Mouse (Mus musculus) limb, embryonic 12.5 days (tissue): ENCODE results near the gene Sh3glb1. TPM values are rescaled to one million over a fixed set of nuclear protein-coding genes. Genes with fewer than 3 reads are reported as not detected.
"Not testable (repeated sequence)": the region's sequence is repeated elsewhere in the genome, so short reads cannot be mapped to it uniquely, and the experiment has no call there.

ENCODE experiments used
- ATAC-seq: fragments of 200-750 bp; cut with Nextera tagmentation; 2 replicates; pipeline ENCODE4 v1.8.0; 2017; ENCODE audit warnings: low read depth, moderate TSS enrichment; ENCODE audit not compliant: insufficient number of reproducible peaks, insufficient read depth, low FRiP score, low TSS enrichment
- H3K27ac ChIP-seq: fragments of 300-500 bp; sonication (generic); 2 replicates; pipeline ENCODE4 v1.5.1; 2016; ENCODE audit warnings: mild to moderate bottlenecking, moderate library complexity
- H3K27me3 ChIP-seq: fragments of 300-500 bp; sonication (generic); 2 replicates; pipeline ENCODE4 v1.6.1; 2016; ENCODE audit warnings: mild to moderate bottlenecking, moderate library complexity
- H3K36me3 ChIP-seq: fragments of 300-500 bp; sonication (generic); 2 replicates; pipeline ENCODE4 v1.6.1; 2016; ENCODE audit warnings: mild to moderate bottlenecking, moderate library complexity
- H3K4me1 ChIP-seq: fragments of 300-500 bp; sonication (generic); replicated peaks from 2 replicates; pipeline ENCODE4 v1.6.1; 2016
- H3K4me2 ChIP-seq: fragments of 300-500 bp; sonication (generic); 2 replicates; pipeline ENCODE4 v1.6.1; 2016; ENCODE audit warnings: mild to moderate bottlenecking, moderate library complexity
- H3K4me3 ChIP-seq: fragments of 300-500 bp; sonication (generic); replicated peaks from 2 replicates; pipeline ENCODE4 v1.5.1; 2016; ENCODE audit warnings: mild to moderate bottlenecking
- H3K9ac ChIP-seq: fragments of 300-500 bp; sonication (generic); replicated peaks from 2 replicates; pipeline ENCODE4 v1.6.1; 2016; ENCODE audit warnings: mild to moderate bottlenecking, moderate library complexity
- H3K9me3 ChIP-seq: fragments of 300-500 bp; sonication (generic); 2 replicates; pipeline ENCODE4 v1.6.1; 2016; ENCODE audit warnings: mild to moderate bottlenecking, moderate library complexity
- WGBS: fragments of 180-500 bp; shearing (Covaris S2); methylation state at CpG from one replicate; pipeline ENCODE4 v1.1.7; 2016; 5-methylcytosine and 5-hydroxymethylcytosine counted together
- polyA plus RNA-seq: library from polyadenylated mRNA; unstranded; fragments of >200 nt; fragmentation: Nextera tagmentation; extraction: Ambion mirVana; gene quantifications from 2 replicates; pipeline ENCODE4 v1.2.1, GENCODE M21; 2016

Gene Sh3glb1
- polyA plus RNA-seq, 1 experiment from 2014 or later, result 101 TPM

DNA sequence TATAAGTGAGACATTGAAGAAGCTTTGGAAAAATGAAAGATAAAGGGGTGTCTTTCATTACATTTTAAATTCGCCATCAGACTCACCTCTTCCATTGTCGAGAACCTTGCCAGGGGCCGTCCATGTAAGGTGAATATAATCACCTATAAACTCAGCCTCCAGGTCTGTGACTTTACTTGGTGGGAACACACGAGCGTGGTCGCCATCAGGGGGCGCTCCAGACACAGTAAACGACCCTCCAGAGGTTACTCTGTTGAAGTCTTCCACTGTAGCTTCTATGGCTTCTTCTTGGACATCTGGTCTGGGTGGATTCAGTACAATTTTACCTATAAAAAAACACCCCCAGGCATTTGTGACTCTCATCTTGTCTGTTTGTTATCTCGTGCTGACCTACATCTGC, 16.7 kb upstream of the Sh3glb1 start:
- no peak for ATAC-seq
- Histone ChIP-seq H3K36me3 (no peaks in the 10 kb centered on the region), H3K27ac (no peak overlapping the region), H3K9ac (no peak overlapping the region), H3K4me1 (no peaks in the 10 kb centered on the region), H3K4me3 (no peak overlapping the region), H3K4me2 (no peak overlapping the region), H3K27me3 (no peaks in the 10 kb centered on the region), H3K9me3 (no peaks in the 10 kb centered on the region)
- 25% methylated on average over 9 of the region's 9 CpGs for WGBS

DNA sequence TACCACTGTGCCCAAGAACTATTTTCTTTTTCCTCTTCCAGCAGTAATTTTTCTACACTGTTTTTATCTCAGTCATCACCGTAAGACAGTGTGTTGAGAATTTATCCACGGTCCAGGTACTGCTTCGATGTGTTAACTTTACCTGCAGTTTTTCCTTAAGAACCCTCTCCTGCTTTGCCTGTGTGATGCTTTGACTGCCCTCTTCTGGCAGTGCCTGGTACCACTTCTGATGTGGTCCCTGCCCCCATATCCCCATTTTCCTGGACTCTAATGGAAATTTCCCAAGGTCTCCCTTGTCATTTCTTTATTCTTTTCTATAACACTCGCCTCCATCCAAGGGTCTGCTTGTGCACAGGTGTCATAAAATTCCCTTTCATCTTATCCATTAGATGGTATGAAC, 3.3 kb upstream of the Sh3glb1 start:
- ATAC-seq, result no peak
- Histone ChIP-seq H3K27me3 (no peaks in the 10 kb centered on the region), H3K36me3 (no peaks in the 10 kb centered on the region), H3K9ac (no peak overlapping the region), H3K4me2 (no peak overlapping the region), H3K4me1 (peaks cover 14% of the 10 kb centered on the region), H3K4me3 (no peak overlapping the region), H3K9me3 (no peaks in the 10 kb centered on the region), H3K27ac (no peak overlapping the region)
- WGBS, result 50% methylated on average over 4 of the region's 4 CpGs

DNA sequence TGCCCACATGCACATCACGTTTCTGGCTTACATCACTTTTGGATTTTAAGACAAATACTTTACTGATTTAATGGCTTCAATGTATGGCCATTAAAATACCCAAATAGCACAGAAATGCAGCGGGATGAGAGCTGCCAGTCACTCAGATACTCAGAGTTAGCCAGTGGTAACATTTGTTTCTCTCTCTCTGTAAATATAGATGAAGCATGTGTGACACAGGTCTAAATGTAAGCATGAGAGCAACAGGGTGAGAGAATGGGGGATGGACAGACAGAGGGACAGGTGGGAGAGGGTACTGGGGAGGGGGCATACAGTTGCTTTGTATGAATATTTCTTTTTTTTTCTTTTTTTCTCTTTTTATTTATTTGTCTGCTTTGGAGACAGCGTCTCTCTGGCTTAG, 2.4 kb upstream of the Sh3glb1 start:
- H3K36me3 ChIP-seq, H3K4me2 ChIP-seq, H3K4me3 ChIP-seq, H3K9ac ChIP-seq, H3K27ac ChIP-seq, H3K27me3 ChIP-seq, ATAC-seq, H3K9me3 ChIP-seq: not testable (repeated sequence)
- peaks cover 21% of the 10 kb centered on the region for H3K4me1 ChIP-seq
- 82% methylated on average over 3 of the region's 3 CpGs for WGBS

DNA sequence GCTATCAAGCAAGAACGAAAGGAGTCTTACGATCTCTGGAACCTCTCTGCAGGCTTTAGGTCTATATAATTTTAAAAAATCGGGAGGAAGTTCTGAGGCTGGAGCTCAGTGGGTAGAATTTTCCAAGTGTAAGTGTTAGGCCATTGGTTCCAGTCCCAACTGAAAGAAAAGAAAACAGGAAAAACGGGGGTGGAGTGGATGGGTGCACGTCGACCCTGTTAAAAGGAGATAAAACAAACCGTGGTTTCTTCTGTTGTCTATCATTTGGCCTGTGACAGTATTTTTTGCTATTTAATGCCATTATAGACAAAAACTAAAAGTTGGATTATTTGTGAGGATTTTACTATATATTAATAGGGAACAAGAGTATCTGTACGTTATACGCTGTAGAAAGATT, 1.7 kb upstream of the Sh3glb1 start:
- H3K27ac ChIP-seq, result no peak overlapping the region
- H3K4me3 ChIP-seq, result no peak overlapping the region
- no peaks in the 10 kb centered on the region for H3K27me3 ChIP-seq
- 89% methylated on average over 9 of the region's 9 CpGs for WGBS
- no peak for ATAC-seq
- H3K9me3 ChIP-seq, result no peaks in the 10 kb centered on the region
- no peak overlapping the region for H3K4me2 ChIP-seq
- H3K4me1 ChIP-seq, result peaks cover 24% of the 10 kb centered on the region
- no peaks in the 10 kb centered on the region for H3K36me3 ChIP-seq
- H3K9ac ChIP-seq, result no peak overlapping the region

DNA sequence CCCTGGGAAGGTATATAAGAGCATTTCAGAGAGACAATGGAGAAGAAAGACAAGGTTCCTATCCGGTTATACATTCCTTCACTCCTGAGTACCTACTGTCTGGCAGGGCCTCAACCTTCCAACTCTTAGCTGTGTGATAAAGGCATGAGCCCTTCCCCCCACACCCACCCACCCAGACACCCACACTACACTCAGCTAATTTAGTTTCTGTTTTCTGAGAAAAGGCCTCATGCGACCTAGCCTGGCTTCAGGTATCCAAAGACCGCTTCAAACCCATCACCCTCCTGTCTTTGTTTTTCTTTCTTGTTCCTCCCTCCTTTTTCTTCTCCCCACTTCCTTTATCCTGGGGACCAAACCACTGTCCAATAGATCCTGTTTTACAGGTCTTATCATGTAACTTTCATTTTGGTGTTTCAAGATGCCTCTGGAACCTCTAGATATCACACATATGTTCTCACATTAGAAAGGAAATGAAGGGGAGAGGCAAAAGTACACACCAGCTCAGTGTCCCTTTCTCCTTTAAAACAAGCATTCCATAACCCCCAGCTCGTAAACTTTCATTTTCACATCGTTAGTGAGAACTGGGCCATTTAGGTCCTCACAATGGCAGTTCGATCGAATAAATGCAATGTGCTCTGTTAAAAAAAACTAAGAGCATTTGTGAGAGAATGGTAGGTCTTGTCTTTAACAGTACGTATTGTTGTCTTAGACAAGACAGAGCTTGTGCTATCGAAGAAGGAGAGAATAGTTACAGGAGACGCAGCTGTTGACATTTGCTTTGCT, 1.1 kb upstream of the Sh3glb1 start:
- H3K9ac ChIP-seq, result 0 out of 2 replicates have a peak overlapping the region, but pooled peaks have one; percentile 24

DNA sequence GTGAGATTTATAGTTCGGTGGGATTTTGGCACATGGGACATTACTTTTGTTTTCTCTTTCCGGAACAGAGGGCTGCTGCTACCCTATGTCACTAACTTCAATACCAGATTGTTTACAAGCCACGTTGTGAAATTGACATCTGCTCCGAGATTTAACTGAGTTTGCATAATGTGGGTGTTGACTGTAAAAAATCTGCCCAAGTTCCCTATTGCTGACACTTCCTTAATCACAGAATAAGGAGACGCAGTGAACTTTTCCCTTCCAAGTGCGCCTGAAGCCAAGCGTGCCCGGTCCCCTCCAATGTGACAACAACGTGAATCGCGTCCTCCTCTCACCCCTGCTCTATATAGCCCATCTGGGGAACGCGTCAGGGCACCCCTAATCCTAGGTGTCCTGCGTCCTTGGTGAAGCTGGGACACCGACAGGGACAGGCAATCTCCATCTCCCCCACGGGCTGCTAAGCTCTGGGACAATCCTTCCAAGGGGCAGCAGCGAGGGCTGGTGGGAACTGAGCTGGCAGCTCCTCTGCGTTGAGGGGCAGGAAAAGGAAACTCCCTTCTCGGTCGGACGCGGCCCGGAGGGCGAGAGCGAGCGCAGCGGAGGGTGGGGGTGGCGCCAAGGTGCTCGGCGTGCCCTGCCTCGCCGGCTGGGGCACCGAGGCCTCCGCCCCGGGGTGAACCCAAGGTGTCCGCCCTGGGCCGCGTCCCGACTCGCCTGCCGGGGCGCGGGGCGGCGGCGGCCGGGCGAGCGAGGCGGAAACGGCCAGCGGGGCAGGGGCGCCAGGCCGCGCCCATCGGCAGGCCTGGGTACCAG, 841 bp downstream of the Sh3glb1 start:
- Histone ChIP-seq H3K27ac (peak overlapping the region; percentile 99), H3K9me3 (no peaks in the 10 kb centered on the region), H3K4me2 (peak overlapping the region; percentile 72), H3K4me1 (peaks cover 37% of the 10 kb centered on the region), H3K36me3 (no peaks in the 10 kb centered on the region), H3K4me3 (peak overlapping the region; percentile 90), H3K27me3 (no peaks in the 10 kb centered on the region), H3K9ac (peak overlapping the region; percentile 90)
- peak; percentile 17; the same call in 1 of the 2 replicates for ATAC-seq
- under 1% methylated on average over 49 of the region's 56 CpGs for WGBS

More for the DNA sequence above, 1.1 kb upstream of the Sh3glb1 start:
- H3K4me1 ChIP-seq, result peaks cover 30% of the 10 kb centered on the region
- H3K27me3 ChIP-seq, result no peaks in the 10 kb centered on the region
- H3K4me2 ChIP-seq, result peak overlapping the region; percentile 58
- WGBS, result 74% methylated on average over 10 of the region's 10 CpGs
- no peaks in the 10 kb centered on the region for H3K36me3 ChIP-seq
- H3K27ac ChIP-seq, result no peak overlapping the region
- no peaks in the 10 kb centered on the region for H3K9me3 ChIP-seq
- peak overlapping the region; percentile 90 for H3K4me3 ChIP-seq
- ATAC-seq, result no peak

DNA sequence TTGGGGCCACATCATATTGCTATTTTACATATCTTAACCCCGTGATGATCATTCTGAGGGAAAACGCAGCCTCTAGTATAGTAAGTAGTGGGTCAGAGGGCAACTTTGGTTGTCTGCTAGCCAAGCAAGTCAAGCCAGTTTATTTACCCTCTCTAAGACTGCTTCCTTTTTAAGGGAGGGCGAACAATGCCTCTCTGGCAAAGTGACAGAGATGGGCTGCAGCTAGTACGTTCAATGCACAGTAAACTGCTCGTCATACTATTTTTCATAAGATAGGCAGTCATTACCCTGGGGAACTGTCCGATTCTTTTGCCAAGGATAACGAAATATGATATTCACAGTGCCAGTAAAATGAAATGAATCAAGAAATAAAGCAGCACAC, 1.4 kb downstream of the Sh3glb1 start:
- Histone ChIP-seq H3K27me3 (no peaks in the 10 kb centered on the region), H3K27ac (peak overlapping the region; percentile 99; the same call in 1 of the 2 replicates), H3K9ac (peak overlapping the region; percentile 90), H3K4me1 (peaks cover 37% of the 10 kb centered on the region), H3K4me3 (peak overlapping the region; percentile 90), H3K9me3 (no peaks in the 10 kb centered on the region), H3K36me3 (no peaks in the 10 kb centered on the region), H3K4me2 (peak overlapping the region; percentile 72)
- WGBS, result 25% methylated on average over 7 of the region's 7 CpGs
- no peak for ATAC-seq

DNA sequence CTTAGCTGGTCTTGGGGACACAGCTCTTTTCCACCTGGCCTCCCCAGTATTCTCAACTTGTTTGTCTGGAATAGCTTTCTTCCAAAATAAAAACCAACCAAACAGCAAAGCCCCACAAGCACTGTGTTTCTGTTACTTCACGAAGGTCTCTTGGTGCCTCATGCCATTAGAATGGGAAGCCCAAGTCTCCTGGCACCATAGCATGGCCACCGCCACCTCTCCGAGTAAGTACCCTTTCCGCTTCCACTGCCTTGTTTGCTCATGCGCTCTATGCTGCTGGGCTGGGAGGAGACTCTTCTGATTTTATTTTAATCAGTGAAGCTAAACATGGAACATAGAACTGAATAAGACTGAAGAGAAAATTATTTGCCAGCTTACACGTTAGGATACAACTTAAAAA, 2.3 kb downstream of the Sh3glb1 start:
- Histone ChIP-seq H3K27ac (0 out of 2 replicates have a peak overlapping the region, but pooled peaks have one; percentile 4), H3K36me3 (no peaks in the 10 kb centered on the region), H3K4me3 (peak overlapping the region; percentile 2; the same call in 1 of the 2 replicates), H3K9ac (no peak overlapping the region), H3K9me3 (no peaks in the 10 kb centered on the region), H3K4me2 (peak overlapping the region; percentile 35; the same call in 1 of the 2 replicates), H3K4me1 (peaks cover 37% of the 10 kb centered on the region), H3K27me3 (no peaks in the 10 kb centered on the region)
- 88% methylated on average over 6 of the region's 6 CpGs for WGBS
- ATAC-seq, result no peak

DNA sequence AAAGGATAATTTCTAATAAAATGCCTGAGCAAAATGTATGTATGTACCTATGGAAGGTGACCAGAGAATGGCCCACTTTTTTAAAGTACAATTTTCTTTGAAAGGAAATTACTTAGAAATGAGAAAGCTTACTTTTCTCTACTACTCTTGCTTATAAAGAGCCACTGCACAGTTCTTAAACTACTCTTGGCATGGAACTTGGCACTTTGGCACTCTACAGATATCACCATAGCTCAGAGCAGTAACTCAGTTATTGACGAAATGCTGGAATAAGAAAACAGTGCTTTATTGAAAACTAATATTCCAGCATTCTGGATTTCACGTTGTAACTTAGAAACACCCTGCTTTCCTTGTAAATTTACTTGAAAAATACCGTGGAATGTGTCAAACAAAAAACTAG, 3.0 kb downstream of the Sh3glb1 start:
- Histone ChIP-seq H3K9me3 (no peaks in the 10 kb centered on the region), H3K36me3 (peaks cover 6% of the 10 kb centered on the region), H3K4me1 (peaks cover 37% of the 10 kb centered on the region), H3K27ac (no peak overlapping the region), H3K9ac (no peak overlapping the region), H3K4me3 (no peak overlapping the region), H3K4me2 (peak overlapping the region; percentile 35; the same call in 1 of the 2 replicates), H3K27me3 (no peaks in the 10 kb centered on the region)
- 68% methylated on average over 3 of the region's 3 CpGs for WGBS
- ATAC-seq, result no peak

DNA sequence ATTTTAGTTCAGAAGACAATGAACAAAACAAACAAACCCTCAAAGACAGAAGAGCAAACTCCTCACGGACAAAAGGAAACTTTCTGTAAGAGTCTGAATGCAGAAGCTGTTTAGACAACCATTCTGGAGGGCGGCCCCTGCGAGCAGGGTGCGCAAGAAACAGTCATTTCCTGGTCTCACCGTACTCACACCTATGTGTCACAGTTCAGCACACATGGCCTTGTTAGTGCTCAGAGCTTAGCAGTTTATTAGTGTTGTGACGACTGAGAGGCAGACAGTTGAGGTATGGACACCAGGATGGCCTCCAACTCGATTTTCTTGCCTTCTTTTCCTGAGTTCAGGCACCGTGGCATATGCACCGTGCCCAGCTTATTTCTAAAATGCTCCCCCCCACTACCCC, 4.2 kb downstream of the Sh3glb1 start:
- 0 out of 2 replicates have a peak overlapping the region, but pooled peaks have one; percentile 2 for H3K27ac ChIP-seq
- no peak overlapping the region for H3K9ac ChIP-seq
- no peaks in the 10 kb centered on the region for H3K27me3 ChIP-seq
- 55% methylated on average over 9 of the region's 9 CpGs for WGBS
- peaks cover 31% of the 10 kb centered on the region for H3K4me1 ChIP-seq
- no peaks in the 10 kb centered on the region for H3K9me3 ChIP-seq
- peaks cover 18% of the 10 kb centered on the region for H3K36me3 ChIP-seq
- ATAC-seq, result no peak
- no peak overlapping the region for H3K4me3 ChIP-seq
- peak overlapping the region; percentile 18; the same call in 1 of the 2 replicates for H3K4me2 ChIP-seq

DNA sequence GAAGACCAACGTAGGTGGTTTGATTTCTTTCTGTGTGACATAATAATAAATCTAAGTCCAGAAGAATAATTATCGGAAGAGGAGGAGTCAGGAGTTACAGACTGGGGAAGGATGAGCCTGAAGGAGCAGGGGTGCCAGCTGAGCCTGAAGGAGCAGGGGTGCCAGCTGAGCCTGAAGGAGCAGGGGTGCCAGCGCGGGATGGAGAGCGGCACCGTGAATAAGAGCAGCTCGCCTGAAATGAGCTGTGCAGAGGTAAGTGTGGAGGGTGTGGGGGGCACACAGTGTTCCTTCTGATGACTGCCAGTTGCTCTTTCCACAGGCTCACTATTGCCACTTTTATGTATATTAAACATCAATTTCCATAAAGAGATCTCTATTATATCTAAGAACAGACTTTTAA, 5.1 kb downstream of the Sh3glb1 start:
- 89% methylated on average over 7 of the region's 7 CpGs for WGBS
- ATAC-seq, result no peak
- Histone ChIP-seq H3K4me2 (no peak overlapping the region), H3K9ac (no peak overlapping the region), H3K9me3 (no peaks in the 10 kb centered on the region), H3K4me3 (no peak overlapping the region), H3K27me3 (no peaks in the 10 kb centered on the region), H3K36me3 (peaks cover 21% of the 10 kb centered on the region), H3K4me1 (peaks cover 28% of the 10 kb centered on the region), H3K27ac (no peak overlapping the region)
